Mouse (Mus musculus) liver, embryonic 12.5 days (tissue): ENCODE measurements around the gene Tmem269. TPM values are rescaled to one million over a fixed set of nuclear protein-coding genes. Genes with fewer than 3 reads are reported as not detected.

ENCODE experiments used
- ATAC-seq: fragments of 200-750 bp; cut with Nextera tagmentation; 2 replicates; pipeline ENCODE4 v1.8.0; 2017; ENCODE audit warnings: moderate number of reproducible peaks, mild to moderate bottlenecking, moderate library complexity
- H3K27ac ChIP-seq: fragments of 300-500 bp; sonication (generic); 2 replicates; pipeline ENCODE4 v1.5.1; 2016; ENCODE audit warnings: mild to moderate bottlenecking
- H3K27me3 ChIP-seq: fragments of 300-500 bp; sonication (generic); replicated peaks from 2 replicates; pipeline ENCODE4 v1.6.1; 2016; ENCODE audit warnings: mild to moderate bottlenecking, moderate library complexity
- H3K36me3 ChIP-seq: fragments of 300-500 bp; sonication (generic); 2 replicates; pipeline ENCODE4 v1.6.1; 2016; ENCODE audit warnings: mild to moderate bottlenecking, moderate library complexity
- H3K4me1 ChIP-seq: fragments of 300-500 bp; sonication (generic); 2 replicates; pipeline ENCODE4 v1.6.1; 2016
- H3K4me2 ChIP-seq: fragments of 300-500 bp; sonication (generic); 2 replicates; pipeline ENCODE4 v1.6.1; 2016; ENCODE audit warnings: mild to moderate bottlenecking, moderate library complexity
- H3K4me3 ChIP-seq: fragments of 300-500 bp; sonication (generic); 2 replicates; pipeline ENCODE4 v1.5.1; 2016; ENCODE audit warnings: mild to moderate bottlenecking, moderate library complexity
- H3K9ac ChIP-seq: fragments of 300-500 bp; sonication (generic); 2 replicates; pipeline ENCODE4 v1.6.1; 2016; ENCODE audit warnings: mild to moderate bottlenecking, moderate library complexity
- H3K9me3 ChIP-seq: fragments of 300-500 bp; sonication (generic); replicated peaks from 2 replicates; pipeline ENCODE4 v1.6.1; 2016; ENCODE audit warnings: mild to moderate bottlenecking, moderate library complexity
- WGBS: fragments of 180-500 bp; shearing (Covaris S2); methylation state at CpG from one replicate; pipeline ENCODE4 v1.1.7; 2016; ENCODE audit not compliant: insufficient replicate concordance; 5-methylcytosine and 5-hydroxymethylcytosine counted together
- polyA plus RNA-seq: library from polyadenylated mRNA; unstranded; fragments of >200 nt; fragmentation: Nextera tagmentation; extraction: Ambion mirVana; gene quantifications from 2 replicates; pipeline ENCODE4 v1.2.1, GENCODE M21; 2016

The Tmem269 gene
- polyA plus RNA-seq, 1 experiment from 2014 or later = not detected

DNA sequence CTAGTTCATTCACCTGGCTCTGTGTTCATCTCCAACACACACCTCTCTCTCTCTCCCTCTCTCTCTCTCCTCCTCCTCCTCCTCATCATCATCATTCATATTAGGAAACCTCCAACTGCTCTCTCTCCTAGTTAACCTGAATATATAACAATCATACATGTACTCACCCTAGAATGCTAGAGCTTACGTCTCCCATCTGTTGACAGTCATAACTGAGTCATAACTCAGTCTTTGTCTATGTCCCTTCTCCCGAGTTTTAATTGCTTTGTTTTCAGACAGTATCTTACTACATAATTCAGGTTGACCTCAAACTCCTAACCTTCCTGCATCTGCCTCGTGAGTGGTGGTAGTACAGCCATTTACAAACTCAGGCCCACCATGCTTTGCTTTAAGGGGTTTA is 26.7 kb downstream of the Tmem269 start:
- H3K36me3 ChIP-seq = peaks cover 26% of the 10 kb centered on the region
- no peaks in the 10 kb centered on the region for H3K9me3 ChIP-seq
- WGBS = 48% methylated on average over 3 of the region's 3 CpGs
- H3K4me1 ChIP-seq = peaks cover 69% of the 10 kb centered on the region
- H3K4me2 ChIP-seq = peak overlapping the region; percentile 81
- H3K4me3 ChIP-seq = peak overlapping the region; percentile 81
- ATAC-seq = no peak
- no peaks in the 10 kb centered on the region for H3K27me3 ChIP-seq
- peak overlapping the region; percentile 99 for H3K27ac ChIP-seq
- H3K9ac ChIP-seq = peak overlapping the region; percentile 92

DNA sequence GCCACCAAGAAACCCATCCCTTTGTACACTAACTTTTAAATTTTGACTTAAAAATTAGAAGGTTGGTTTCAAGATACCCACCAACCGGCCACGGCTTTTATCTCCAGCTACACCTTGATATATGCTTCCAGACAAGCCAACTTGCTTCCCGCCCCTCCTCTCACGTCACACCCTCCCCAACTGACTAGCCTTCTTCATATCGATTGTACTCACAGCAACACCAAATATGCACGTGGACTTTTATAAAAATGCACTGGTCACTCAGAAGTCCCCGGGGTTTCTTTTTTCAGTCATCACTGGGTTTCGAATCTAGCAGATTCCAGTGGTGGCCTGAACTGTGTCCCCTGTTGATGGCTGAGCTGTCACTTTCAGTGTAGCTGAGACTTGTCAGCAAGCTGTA is 27.4 kb downstream of the Tmem269 start:
- 25% methylated on average over 8 of the region's 8 CpGs for WGBS
- no peaks in the 10 kb centered on the region for H3K9me3 ChIP-seq
- peak overlapping the region; percentile 81 for H3K4me2 ChIP-seq
- peaks cover 33% of the 10 kb centered on the region for H3K36me3 ChIP-seq
- peak overlapping the region; percentile 81 for H3K4me3 ChIP-seq
- peak overlapping the region; percentile 92 for H3K9ac ChIP-seq
- H3K4me1 ChIP-seq = peaks cover 69% of the 10 kb centered on the region
- no peaks in the 10 kb centered on the region for H3K27me3 ChIP-seq
- H3K27ac ChIP-seq = peak overlapping the region; percentile 99
- ATAC-seq = peak; percentile 70

DNA sequence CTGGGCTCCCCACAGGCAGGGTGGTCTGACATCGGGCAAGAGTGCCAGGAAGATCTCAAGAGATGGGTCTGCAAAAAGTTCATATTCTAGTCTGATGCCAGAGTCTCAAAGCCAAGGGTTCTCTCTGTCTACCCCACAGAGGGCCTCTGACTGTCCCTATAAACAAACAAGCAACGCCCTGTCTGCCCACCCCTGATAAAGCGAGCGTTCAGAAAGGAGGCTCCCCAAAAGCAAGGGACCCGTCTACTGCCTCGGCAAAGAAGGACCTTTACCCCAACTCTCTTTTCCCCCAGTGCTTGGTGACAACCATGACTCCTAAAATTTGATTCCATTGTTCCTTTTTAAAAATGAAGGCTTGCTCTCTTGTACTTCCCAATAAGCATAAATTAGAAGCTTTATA is 28.2 kb downstream of the Tmem269 start, which contains the start of gene Ermap:
Gene Ermap (minus strand): TSS at position 148 of the 400 bp plus-strand sequence.
- H3K27ac ChIP-seq = peak within 1 kb of the TSS; percentile 99
- H3K27me3 ChIP-seq = no peaks in the 10 kb centered on the region
- H3K4me2 ChIP-seq = peak within 1 kb of the TSS; percentile 81
- peaks cover 40% of the 10 kb centered on the region for H3K36me3 ChIP-seq
- H3K9me3 ChIP-seq = no peaks in the 10 kb centered on the region
- peak within 1 kb of the TSS; percentile 81 for H3K4me3 ChIP-seq
- peak within 1 kb of the TSS; percentile 92 for H3K9ac ChIP-seq
- peak; percentile 91 for ATAC-seq
- WGBS = 19% methylated on average over 6 of the region's 6 CpGs
- peaks cover 74% of the 10 kb centered on the region for H3K4me1 ChIP-seq

DNA sequence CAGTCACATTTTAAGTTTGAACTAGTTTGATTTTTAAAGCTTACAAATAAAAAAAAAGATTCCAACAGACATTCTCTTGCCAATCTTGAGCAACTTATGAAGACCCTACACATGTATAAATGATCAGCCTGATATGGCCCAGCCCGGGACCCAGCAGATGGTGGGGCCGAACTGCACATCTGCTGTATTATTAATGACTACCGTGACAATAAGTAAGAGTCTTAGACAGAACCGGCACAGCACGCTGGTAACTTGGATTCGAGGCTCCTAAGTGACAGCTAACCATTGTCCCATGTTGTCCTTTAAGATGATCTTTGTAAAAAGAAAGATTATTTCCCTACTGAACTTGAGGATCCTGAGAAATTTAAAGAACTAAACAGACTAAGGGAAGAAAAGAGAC is 28.6 kb downstream of the Tmem269 start:
- WGBS = 30% methylated on average over 6 of the region's 6 CpGs
- peaks cover 45% of the 10 kb centered on the region for H3K36me3 ChIP-seq
- no peak for ATAC-seq
- peak overlapping the region; percentile 92 for H3K9ac ChIP-seq
- peak overlapping the region; percentile 99 for H3K27ac ChIP-seq
- no peaks in the 10 kb centered on the region for H3K27me3 ChIP-seq
- peak overlapping the region; percentile 81; the same call in 1 of the 2 replicates for H3K4me2 ChIP-seq
- no peaks in the 10 kb centered on the region for H3K9me3 ChIP-seq
- H3K4me3 ChIP-seq = peak overlapping the region; percentile 81
- peaks cover 74% of the 10 kb centered on the region for H3K4me1 ChIP-seq

GRCm38 (mm10) chr4:119188060-119188785 is 29.8 kb downstream of the Tmem269 start:
- Histone ChIP-seq H3K9me3 (no peaks in the 10 kb centered on the region), H3K9ac (peak overlapping the region; percentile 92), H3K4me1 (peaks cover 73% of the 10 kb centered on the region), H3K36me3 (peaks cover 57% of the 10 kb centered on the region), H3K4me2 (peak overlapping the region; percentile 80), H3K4me3 (peak overlapping the region; percentile 81), H3K27ac (peak overlapping the region; percentile 95), H3K27me3 (no peaks in the 10 kb centered on the region)
- ATAC-seq = peak; percentile 62
- 14% methylated on average over 11 of the region's 11 CpGs for WGBS

- peak overlapping the region; percentile 80 for H3K4me2 ChIP-seq
- H3K27me3 ChIP-seq = no peaks in the 10 kb centered on the region
- H3K9ac ChIP-seq = peak overlapping the region; percentile 36
- peak overlapping the region; percentile 34; the same call in 1 of the 2 replicates for H3K27ac ChIP-seq
- peaks cover 81% of the 10 kb centered on the region for H3K36me3 ChIP-seq
- no peak for ATAC-seq
- H3K4me1 ChIP-seq = peaks cover 72% of the 10 kb centered on the region
- H3K4me3 ChIP-seq = peak overlapping the region; percentile 81
- no peaks in the 10 kb centered on the region for H3K9me3 ChIP-seq
- WGBS = 79% methylated on average over 4 of the region's 4 CpGs
Measured at GRCm38 (mm10) chr4:119185771-119186170, 32.2 kb downstream of the Tmem269 start.

GRCm38 (mm10) chr4:119183525-119183924 is 34.5 kb downstream of the Tmem269 start:
- H3K4me3 ChIP-seq = no peak overlapping the region
- no peak for ATAC-seq
- H3K9me3 ChIP-seq = no peaks in the 10 kb centered on the region
- H3K4me1 ChIP-seq = peaks cover 87% of the 10 kb centered on the region
- H3K4me2 ChIP-seq = peak overlapping the region; percentile 80
- H3K36me3 ChIP-seq = peaks cover 100% of the 10 kb centered on the region
- H3K9ac ChIP-seq = peak overlapping the region; percentile 18; the same call in 1 of the 2 replicates
- H3K27ac ChIP-seq = peak overlapping the region; percentile 73; the same call in 1 of the 2 replicates
- no peaks in the 10 kb centered on the region for H3K27me3 ChIP-seq
- WGBS = 61% methylated on average over 1 of the region's 1 CpGs

- WGBS = 66% methylated on average over 9 of the region's 9 CpGs
- Histone ChIP-seq H3K4me1 (peaks cover 80% of the 10 kb centered on the region), H3K9me3 (no peaks in the 10 kb centered on the region), H3K9ac (no peak overlapping the region), H3K27me3 (no peaks in the 10 kb centered on the region), H3K4me2 (no peak overlapping the region), H3K27ac (peak overlapping the region; percentile 21; the same call in 1 of the 2 replicates), H3K36me3 (peaks cover 100% of the 10 kb centered on the region), H3K4me3 (no peak overlapping the region)
- no peak for ATAC-seq
Measured at GRCm38 (mm10) chr4:119181456-119181855, 36.6 kb downstream of the Tmem269 start.

DNA sequence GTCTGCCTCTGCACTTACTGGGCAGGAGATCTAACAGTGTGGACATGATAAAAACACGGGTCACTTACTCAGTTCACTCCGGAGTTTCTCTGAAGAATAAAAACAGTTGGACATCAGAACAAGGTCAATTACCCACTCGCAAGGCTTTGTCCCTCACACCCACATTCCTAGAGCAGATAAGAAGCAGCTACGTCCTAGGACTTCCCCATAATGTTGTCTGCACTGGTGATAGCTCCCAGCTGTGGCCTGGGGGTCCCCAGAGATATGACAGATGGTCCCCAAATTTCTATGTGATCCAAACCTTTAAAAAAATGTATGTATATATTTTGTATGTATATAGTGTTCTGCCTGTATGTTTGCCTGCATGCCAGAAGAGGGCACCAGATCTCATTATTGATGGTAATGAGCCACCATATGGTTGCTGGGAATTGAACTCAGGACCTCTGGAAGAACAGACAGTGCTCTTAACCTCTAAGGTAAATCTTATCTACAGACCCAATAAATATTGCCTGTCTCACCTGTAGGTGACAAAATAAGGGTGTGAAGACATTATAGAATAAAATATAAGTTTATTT is 37.8 kb downstream of the Tmem269 start:
- Histone ChIP-seq H3K36me3 (peaks cover 95% of the 10 kb centered on the region), H3K4me2 (no peak overlapping the region)
- WGBS = 33% methylated on average over 4 of the region's 4 CpGs

GRCm38 (mm10) chr4:119178331-119178730 is 39.7 kb downstream of the Tmem269 start:
- H3K27me3 ChIP-seq = no peaks in the 10 kb centered on the region
- peaks cover 57% of the 10 kb centered on the region for H3K4me1 ChIP-seq
- peak overlapping the region; percentile 13; the same call in 1 of the 2 replicates for H3K27ac ChIP-seq
- H3K4me3 ChIP-seq = no peak overlapping the region
- H3K9me3 ChIP-seq = no peaks in the 10 kb centered on the region
- peaks cover 77% of the 10 kb centered on the region for H3K36me3 ChIP-seq
- WGBS = 66% methylated on average over 18 of the region's 18 CpGs
- no peak overlapping the region for H3K4me2 ChIP-seq
- no peak for ATAC-seq
- H3K9ac ChIP-seq = no peak overlapping the region

More for the DNA sequence above, 37.8 kb downstream of the Tmem269 start:
- no peak overlapping the region for H3K9ac ChIP-seq
- H3K27ac ChIP-seq = 0 out of 2 replicates have a peak overlapping the region, but pooled peaks have one; percentile 3
- no peaks in the 10 kb centered on the region for H3K9me3 ChIP-seq
- no peak for ATAC-seq
- H3K4me3 ChIP-seq = no peak overlapping the region
- no peaks in the 10 kb centered on the region for H3K27me3 ChIP-seq
- peaks cover 68% of the 10 kb centered on the region for H3K4me1 ChIP-seq

DNA sequence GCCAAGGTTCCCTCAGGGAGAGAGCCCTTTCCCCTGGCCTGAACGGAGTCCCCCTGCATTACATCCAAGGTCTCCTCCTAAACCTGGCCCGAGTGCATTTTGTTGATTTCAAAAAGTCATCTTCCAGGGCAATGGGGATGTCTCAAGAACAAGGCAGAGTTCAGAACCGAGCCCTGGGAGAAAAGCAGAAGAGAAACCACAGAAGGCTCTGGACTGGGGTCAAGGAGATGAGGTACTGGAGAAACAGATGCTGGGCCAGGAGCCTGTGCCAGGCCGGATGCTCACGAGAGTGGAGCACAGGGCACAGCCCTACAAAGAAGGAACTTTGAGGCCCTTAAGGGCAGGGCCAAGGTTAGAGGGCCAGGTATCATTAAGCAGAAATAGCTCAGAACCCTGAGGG is 40.3 kb downstream of the Tmem269 start:
- H3K4me3 ChIP-seq = no peak overlapping the region
- peaks cover 57% of the 10 kb centered on the region for H3K4me1 ChIP-seq
- H3K4me2 ChIP-seq = no peak overlapping the region
- no peaks in the 10 kb centered on the region for H3K27me3 ChIP-seq
- peak overlapping the region; percentile 43 for H3K27ac ChIP-seq
- peaks cover 70% of the 10 kb centered on the region for H3K36me3 ChIP-seq
- no peak for ATAC-seq
- 83% methylated on average over 5 of the region's 5 CpGs for WGBS
- H3K9me3 ChIP-seq = no peaks in the 10 kb centered on the region
- no peak overlapping the region; the same call in 1 of the 2 replicates for H3K9ac ChIP-seq

DNA sequence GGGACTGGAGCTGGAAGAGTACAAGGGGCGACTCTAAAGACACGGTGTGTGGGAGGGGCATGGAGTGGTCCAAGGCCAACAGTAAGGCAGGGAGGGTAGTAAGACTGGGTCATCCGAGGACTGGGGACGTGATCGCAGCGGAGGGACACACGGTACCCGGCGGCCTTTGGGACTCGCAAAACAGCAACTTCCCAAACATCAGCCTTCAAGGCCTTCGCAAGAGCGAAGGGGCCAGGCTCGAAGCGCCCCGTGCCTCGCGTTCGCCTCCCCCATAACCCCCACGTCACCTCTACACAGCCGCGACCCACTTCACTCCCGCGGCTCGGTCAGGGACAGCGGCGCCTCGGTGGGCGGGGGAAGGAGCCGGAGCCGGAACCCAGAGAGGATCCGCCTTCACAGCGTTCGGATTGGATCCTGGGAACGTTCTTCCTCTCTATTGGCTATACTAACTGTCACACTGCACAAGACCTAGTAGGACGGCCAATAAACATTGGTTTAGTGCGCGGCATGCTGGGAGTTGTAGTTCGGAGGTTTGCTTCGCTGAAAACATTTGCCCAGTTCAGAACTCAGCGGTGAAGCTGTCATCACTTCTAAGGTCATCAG is 44.1 kb downstream of the Tmem269 start, which contains the start of gene Zfp691:
Gene Zfp691 (minus strand): TSS at position 345 of the 603 bp plus-strand sequence.
- Histone ChIP-seq H3K4me2 (peak within 1 kb of the TSS; percentile 80), H3K36me3 (peaks cover 51% of the 10 kb centered on the region), H3K4me1 (peaks cover 41% of the 10 kb centered on the region), H3K27me3 (no peaks in the 10 kb centered on the region), H3K9ac (peak within 1 kb of the TSS; percentile 86), H3K27ac (peak within 1 kb of the TSS; percentile 74), H3K9me3 (no peaks in the 10 kb centered on the region), H3K4me3 (peak within 1 kb of the TSS; percentile 77)
- under 1% methylated on average over 40 of the region's 40 CpGs for WGBS
- peak; percentile 99 for ATAC-seq
